Mouse (Mus musculus) hindbrain, embryonic 10.5 days (tissue): ENCODE data around the gene Glis3. TPM values are rescaled to one million over a fixed set of nuclear protein-coding genes. Genes with fewer than 3 reads are reported as not detected.
A peak's percentile ranks its signal among the peaks of the same experiment; 100 is the strongest.

Experiments used
- DNase-seq: peaks from one replicate; pipeline ENCODE4 v3.0.0-alpha.2; 2017; ENCODE audit warnings: low spot score
- H3K27ac ChIP-seq: fragments of 300-500 bp; sonication (generic); 2 replicates; pipeline ENCODE4 v1.5.1; 2016; ENCODE audit warnings: mild to moderate bottlenecking, moderate library complexity
- H3K27me3 ChIP-seq: fragments of 300-500 bp; sonication (generic); 2 replicates; pipeline ENCODE4 v1.6.1; 2016; ENCODE audit warnings: mild to moderate bottlenecking; ENCODE audit not compliant: poor library complexity, insufficient read depth, severe bottlenecking
- H3K36me3 ChIP-seq: fragments of 300-500 bp; sonication (generic); 2 replicates; pipeline ENCODE4 v1.6.1; 2016; ENCODE audit warnings: mild to moderate bottlenecking, moderate library complexity
- H3K4me1 ChIP-seq: fragments of 300-500 bp; sonication (generic); replicated peaks from 2 replicates; pipeline ENCODE4 v1.6.1; 2016; ENCODE audit warnings: mild to moderate bottlenecking
- H3K4me3 ChIP-seq: fragments of 300-500 bp; sonication (generic); 2 replicates; pipeline ENCODE4 v1.5.1; 2016; ENCODE audit warnings: mild to moderate bottlenecking, moderate library complexity
- H3K9me3 ChIP-seq: fragments of 300-500 bp; sonication (generic); 2 replicates; pipeline ENCODE4 v1.6.1; 2016; ENCODE audit warnings: mild to moderate bottlenecking, moderate library complexity
- WGBS: fragments of 180-500 bp; shearing (Covaris S2); methylation state at CpG from one replicate; pipeline ENCODE4 v1.1.7; 2016; 5-methylcytosine and 5-hydroxymethylcytosine counted together
- polyA plus RNA-seq: library from polyadenylated mRNA; unstranded; fragments of >200 nt; fragmentation: Nextera tagmentation; extraction: Ambion mirVana; gene quantifications from 2 replicates; pipeline ENCODE4 v1.2.1, GENCODE M21; 2016

Gene Glis3
- polyA plus RNA-seq, 1 experiment from 2014 or later: 2.2 TPM

- H3K4me1 ChIP-seq: peaks cover 40% of the 10 kb centered on the region
- H3K27ac ChIP-seq: peak overlapping the region; percentile 86; the same call in 1 of the 2 replicates
- peaks cover 48% of the 10 kb centered on the region for H3K27me3 ChIP-seq
- DNase-seq: peak; percentile 25
- peak overlapping the region; percentile 78 for H3K4me3 ChIP-seq
- WGBS: under 1% methylated on average over 30 of the region's 30 CpGs
- no peaks in the 10 kb centered on the region for H3K9me3 ChIP-seq
- H3K36me3 ChIP-seq: no peaks in the 10 kb centered on the region
Observed at GRCm38 (mm10) chr19:28678646-28679270, 1.1 kb downstream of the Glis3 start.

- DNase-seq: peak; percentile 31
- H3K9me3 ChIP-seq: no peaks in the 10 kb centered on the region
- H3K4me3 ChIP-seq: peak overlapping the region; percentile 78
- H3K36me3 ChIP-seq: no peaks in the 10 kb centered on the region
- H3K4me1 ChIP-seq: peaks cover 40% of the 10 kb centered on the region
- WGBS: under 1% methylated on average over 32 of the region's 32 CpGs
- peaks cover 46% of the 10 kb centered on the region for H3K27me3 ChIP-seq
- peak overlapping the region; percentile 54 for H3K27ac ChIP-seq
Observed at GRCm38 (mm10) chr19:28677728-28678438, 2.0 kb downstream of the Glis3 start.

DNA sequence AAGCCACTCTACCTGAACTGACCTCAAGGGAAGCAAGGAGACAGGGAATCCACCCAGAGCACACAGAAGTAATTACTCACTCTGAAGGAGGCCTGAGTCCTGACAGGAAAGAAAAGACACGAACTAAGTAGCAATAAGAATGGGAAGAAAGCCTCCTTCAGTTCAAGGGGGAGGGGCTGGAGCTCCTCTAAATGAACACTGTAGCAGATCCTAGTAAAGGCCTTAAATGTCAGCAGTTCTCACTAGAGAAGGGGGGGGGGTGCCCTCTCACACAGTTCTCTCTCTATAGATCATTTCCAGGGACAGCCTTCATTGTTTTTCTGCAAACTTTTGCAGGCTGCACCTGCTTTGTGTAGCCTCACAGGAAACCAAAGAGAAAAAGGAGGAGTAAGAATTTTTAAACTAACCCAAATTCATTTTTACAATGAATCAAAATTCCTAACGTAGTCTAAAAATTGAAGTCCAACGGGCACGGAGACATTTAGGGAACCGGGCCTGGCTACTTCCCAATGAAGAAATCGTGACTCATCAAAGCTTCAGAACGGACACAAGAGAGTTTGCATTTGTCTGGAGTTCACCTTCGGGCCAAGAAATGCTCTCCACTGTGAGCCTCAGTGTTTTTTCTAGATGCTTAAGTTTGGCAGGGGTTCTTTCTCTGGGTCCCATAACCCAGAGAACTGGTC is 2.7 kb downstream of the Glis3 start:
- no peak for DNase-seq
- WGBS: 17% methylated on average over 8 of the region's 8 CpGs
- Histone ChIP-seq H3K4me1 (peaks cover 40% of the 10 kb centered on the region), H3K4me3 (peak overlapping the region; percentile 78), H3K36me3 (no peaks in the 10 kb centered on the region), H3K27ac (no peak overlapping the region), H3K27me3 (peaks cover 46% of the 10 kb centered on the region), H3K9me3 (no peaks in the 10 kb centered on the region)

DNA sequence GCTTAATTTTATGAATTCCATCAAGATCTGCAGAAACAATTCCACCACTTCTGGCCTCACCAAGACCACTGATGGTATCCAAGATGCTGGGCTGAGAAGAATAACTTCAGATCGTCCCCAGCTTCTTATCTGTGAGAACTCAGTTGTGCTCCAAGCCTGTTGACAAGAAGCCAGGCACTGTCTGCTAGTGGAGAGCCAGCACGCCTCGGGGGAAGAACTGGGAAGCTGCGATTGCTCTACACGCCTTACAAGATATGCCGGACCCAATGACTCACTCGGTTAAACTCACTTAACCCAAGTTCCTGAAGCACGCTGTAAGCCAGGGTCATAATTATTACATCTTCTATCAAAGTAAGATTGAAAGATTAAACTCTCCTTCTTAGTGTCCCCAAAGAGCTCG is 16.1 kb downstream of the Glis3 start:
- no peak overlapping the region for H3K4me3 ChIP-seq
- peaks cover 11% of the 10 kb centered on the region for H3K27me3 ChIP-seq
- no peak overlapping the region for H3K27ac ChIP-seq
- no peak for DNase-seq
- H3K9me3 ChIP-seq: no peaks in the 10 kb centered on the region
- 91% methylated on average over 9 of the region's 9 CpGs for WGBS
- peaks cover 10% of the 10 kb centered on the region; the same call in 1 of the 2 replicates for H3K4me1 ChIP-seq
- no peaks in the 10 kb centered on the region for H3K36me3 ChIP-seq

DNA sequence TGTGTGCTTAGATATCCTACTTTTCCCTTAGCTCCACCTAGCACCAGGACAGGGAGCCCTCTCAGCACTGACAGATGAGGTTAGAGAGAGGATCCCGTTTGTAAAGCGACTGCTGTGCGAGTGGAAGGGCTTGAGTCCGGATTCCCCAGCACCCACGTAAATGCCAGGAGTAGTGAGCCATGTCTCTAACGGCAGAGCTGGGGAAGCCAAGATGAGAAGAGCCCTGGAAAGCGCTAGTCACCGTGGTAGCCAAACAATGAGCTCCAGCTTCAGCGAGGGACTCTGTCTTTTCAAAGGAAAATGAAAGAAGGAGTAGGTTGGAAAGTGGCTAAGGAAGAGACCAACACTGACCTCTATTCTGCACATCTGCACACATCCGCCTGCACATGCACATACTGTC is 16.7 kb downstream of the Glis3 start:
- peaks cover 10% of the 10 kb centered on the region; the same call in 1 of the 2 replicates for H3K4me1 ChIP-seq
- DNase-seq: no peak
- no peaks in the 10 kb centered on the region for H3K36me3 ChIP-seq
- 51% methylated on average over 10 of the region's 10 CpGs for WGBS
- peaks cover 12% of the 10 kb centered on the region for H3K27me3 ChIP-seq
- H3K4me3 ChIP-seq: no peak overlapping the region
- H3K27ac ChIP-seq: no peak overlapping the region
- no peaks in the 10 kb centered on the region for H3K9me3 ChIP-seq

- no peak for DNase-seq
- Histone ChIP-seq H3K27me3 (peaks cover 12% of the 10 kb centered on the region), H3K4me1 (peaks cover 10% of the 10 kb centered on the region; the same call in 1 of the 2 replicates), H3K36me3 (no peaks in the 10 kb centered on the region), H3K27ac (no peak overlapping the region), H3K4me3 (no peak overlapping the region), H3K9me3 (no peaks in the 10 kb centered on the region)
- WGBS: 66% methylated on average over 8 of the region's 8 CpGs
Observed at GRCm38 (mm10) chr19:28662474-28662873, 17.4 kb downstream of the Glis3 start.

DNA sequence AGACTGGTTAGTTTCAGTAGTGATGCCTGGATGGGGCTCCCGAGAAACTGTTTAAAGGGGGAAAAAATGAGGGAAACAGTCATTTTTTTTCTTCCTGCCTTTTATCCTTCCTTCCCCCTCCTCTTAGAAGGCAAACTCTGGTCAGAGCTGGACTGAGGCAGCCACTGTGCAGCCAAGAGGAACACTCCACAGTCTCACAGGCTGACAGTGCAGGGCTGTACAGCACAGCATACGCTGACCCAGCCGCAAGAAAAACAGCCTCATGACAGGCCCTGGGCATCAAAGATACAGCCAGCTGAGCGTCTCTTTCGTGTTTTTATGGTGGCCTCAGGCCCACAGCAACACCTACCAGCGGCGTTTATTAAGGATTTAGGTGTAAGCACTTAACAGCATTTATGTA is 19.0 kb downstream of the Glis3 start:
- Histone ChIP-seq H3K36me3 (no peaks in the 10 kb centered on the region), H3K4me3 (no peak overlapping the region), H3K9me3 (no peaks in the 10 kb centered on the region), H3K27ac (no peak overlapping the region), H3K4me1 (peaks cover 16% of the 10 kb centered on the region; the same call in 1 of the 2 replicates), H3K27me3 (peaks cover 12% of the 10 kb centered on the region)
- WGBS: 82% methylated on average over 7 of the region's 7 CpGs
- DNase-seq: no peak

- H3K27ac ChIP-seq: no peak overlapping the region
- WGBS: 66% methylated on average over 5 of the region's 5 CpGs
- no peaks in the 10 kb centered on the region; the same call in 1 of the 2 replicates for H3K36me3 ChIP-seq
- H3K27me3 ChIP-seq: peaks cover 6% of the 10 kb centered on the region
- H3K9me3 ChIP-seq: no peaks in the 10 kb centered on the region
- DNase-seq: no peak
- H3K4me3 ChIP-seq: no peak overlapping the region
- peaks cover 9% of the 10 kb centered on the region; the same call in 1 of the 2 replicates for H3K4me1 ChIP-seq
Observed at GRCm38 (mm10) chr19:28657686-28658195, 22.1 kb downstream of the Glis3 start.

GRCm38 (mm10) chr19:28656882-28657281 is 23.0 kb downstream of the Glis3 start:
- peaks cover 3% of the 10 kb centered on the region; the same call in 1 of the 2 replicates for H3K27me3 ChIP-seq
- no peak overlapping the region for H3K27ac ChIP-seq
- H3K36me3 ChIP-seq: no peaks in the 10 kb centered on the region; the same call in 1 of the 2 replicates
- no peak overlapping the region for H3K4me3 ChIP-seq
- no peaks in the 10 kb centered on the region for H3K9me3 ChIP-seq
- peaks cover 6% of the 10 kb centered on the region; the same call in 1 of the 2 replicates for H3K4me1 ChIP-seq
- DNase-seq: no peak
- 78% methylated on average over 6 of the region's 6 CpGs for WGBS

- no peak overlapping the region for H3K4me3 ChIP-seq
- H3K27me3 ChIP-seq: peaks cover 3% of the 10 kb centered on the region; the same call in 1 of the 2 replicates
- H3K36me3 ChIP-seq: no peaks in the 10 kb centered on the region; the same call in 1 of the 2 replicates
- DNase-seq: no peak
- 83% methylated on average over 7 of the region's 7 CpGs for WGBS
- no peak overlapping the region for H3K27ac ChIP-seq
- no peaks in the 10 kb centered on the region for H3K9me3 ChIP-seq
- H3K4me1 ChIP-seq: peaks cover 6% of the 10 kb centered on the region; the same call in 1 of the 2 replicates
Observed at GRCm38 (mm10) chr19:28655166-28655565, 24.7 kb downstream of the Glis3 start.

DNA sequence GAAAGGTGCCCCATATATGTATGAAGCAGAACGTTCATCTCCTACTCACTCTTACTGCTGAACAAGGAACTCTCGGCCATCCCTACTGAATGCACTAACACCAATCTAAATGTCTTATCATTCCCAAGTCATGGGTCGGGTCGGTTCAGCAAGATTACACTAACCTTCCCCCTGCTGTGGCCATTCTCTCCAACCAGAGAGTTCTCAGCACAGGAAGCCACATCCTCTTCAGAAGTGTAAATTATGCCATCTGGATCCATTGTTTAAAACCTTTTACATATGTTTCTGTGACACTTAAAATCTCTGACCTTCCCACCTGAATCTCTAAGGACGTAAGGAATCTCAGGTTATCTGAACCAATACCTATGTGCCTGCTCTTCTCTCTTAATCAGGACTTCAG is 29.0 kb downstream of the Glis3 start:
- H3K4me1 ChIP-seq: peaks cover 6% of the 10 kb centered on the region; the same call in 1 of the 2 replicates
- no peaks in the 10 kb centered on the region; the same call in 1 of the 2 replicates for H3K36me3 ChIP-seq
- H3K27ac ChIP-seq: no peak overlapping the region
- H3K4me3 ChIP-seq: no peak overlapping the region
- no peaks in the 10 kb centered on the region for H3K9me3 ChIP-seq
- DNase-seq: no peak
- WGBS: 86% methylated on average over 5 of the region's 5 CpGs
- no peaks in the 10 kb centered on the region for H3K27me3 ChIP-seq

DNA sequence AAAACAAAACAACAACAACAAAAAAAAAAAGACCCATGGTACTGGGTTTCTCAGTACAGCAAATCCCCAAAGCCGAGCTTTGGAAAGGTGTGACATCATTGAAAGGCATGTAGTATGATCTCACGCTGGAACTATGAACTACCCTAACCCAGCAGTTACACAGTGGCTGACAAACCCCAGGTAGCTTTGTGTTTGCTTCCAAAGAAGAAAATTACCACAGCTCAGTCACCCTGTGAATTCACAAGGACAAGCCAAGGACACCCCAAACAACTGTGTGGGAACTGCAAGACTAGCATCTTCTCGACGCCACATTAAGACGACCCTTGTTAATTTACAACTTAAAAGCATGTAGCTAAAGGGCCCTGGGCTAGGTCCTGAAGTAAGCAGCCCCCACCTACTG is 30.4 kb downstream of the Glis3 start:
- no peak for DNase-seq
- Histone ChIP-seq H3K4me1 (peaks cover 6% of the 10 kb centered on the region; the same call in 1 of the 2 replicates), H3K9me3 (no peaks in the 10 kb centered on the region), H3K36me3 (no peaks in the 10 kb centered on the region; the same call in 1 of the 2 replicates), H3K4me3 (no peak overlapping the region), H3K27me3 (no peaks in the 10 kb centered on the region), H3K27ac (no peak overlapping the region)
- WGBS: 76% methylated on average over 5 of the region's 5 CpGs
